1 mouse cellular context compared by ENCODE assay signal in the genomic region with DNA sequence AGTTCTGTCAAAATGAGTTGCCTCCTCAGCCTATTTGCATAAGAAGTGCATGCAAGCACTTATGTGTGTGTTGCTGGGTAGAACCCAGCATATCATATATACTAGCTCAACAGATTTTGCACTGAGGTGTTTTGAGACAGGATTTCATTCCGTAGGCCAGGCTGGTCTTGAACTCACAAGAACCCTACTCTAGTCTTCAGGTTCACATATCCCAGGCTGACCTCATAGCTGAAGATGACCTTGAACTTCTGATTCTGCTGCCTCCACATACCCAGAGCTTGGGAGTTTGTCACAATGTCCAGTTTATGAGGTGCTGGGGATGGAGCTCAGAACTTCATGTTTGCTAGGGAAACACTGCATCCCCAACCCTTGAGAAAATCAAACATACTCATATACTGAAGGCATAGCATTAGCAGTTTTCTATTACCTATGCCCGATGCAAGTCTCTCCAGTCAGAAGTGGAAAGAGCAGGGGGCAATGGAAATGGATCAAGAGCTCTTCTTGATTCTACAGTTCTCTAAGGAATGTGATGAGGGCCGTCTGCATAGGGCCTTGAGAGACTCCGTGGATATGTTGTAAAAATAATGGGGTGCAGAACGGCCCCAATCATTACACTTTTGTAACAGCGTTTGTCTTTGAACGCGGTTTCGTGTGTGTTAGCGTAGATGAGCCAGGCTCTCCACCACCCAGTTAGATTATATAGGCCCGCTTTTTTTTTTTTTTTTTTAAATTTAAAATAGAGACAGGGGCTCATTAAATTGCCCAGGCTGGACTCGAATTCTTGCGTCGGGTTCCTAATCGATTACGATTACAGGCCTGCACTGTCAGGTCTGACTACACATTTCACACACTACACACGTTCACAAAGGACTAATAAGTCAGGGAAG.
TF ChIP-seq lines count a peak whose summit lies in the region.

No protein-coding gene starts in this region.

TF ChIP-seq in MEL, 35 proteins besides CTCF, POLR2A, EP300 and RAD21 (continued from another document):
- TF ChIP-seq NRF1 (IDR thresholded peaks at IDR 0.05; ENCODE audit: insufficient read depth, low read depth, low read length, poor library complexity, severe bottlenecking) (no peak), E2F4 (IDR thresholded peaks at IDR 0.05; ENCODE audit: borderline replicate concordance, low read depth, low read length) (no peak), ZNF384 (IDR thresholded peaks at IDR 0.05; ENCODE audit: low read depth, low read length) (no peak), MAZ (IDR thresholded peaks at IDR 0.05; ENCODE audit: low read depth, low read length) (no peak), ZMIZ1 (IDR thresholded peaks at IDR 0.05; ENCODE audit: low read depth, low read length) (no peak), ETS1 (IDR thresholded peaks at IDR 0.05; ENCODE audit: low read depth, low read length) (no peak), GATA1 (IDR thresholded peaks at IDR 0.05; ENCODE audit: low read depth, low read length) (no peak), UBTF (IDR thresholded peaks at IDR 0.05; ENCODE audit: borderline replicate concordance, insufficient read depth, low read depth, low read length) (0 out of 2 replicates have a peak, but pooled peaks have one; percentile 76)
TF ChIP-seq in MEL: peak in this region for 2.
